Mouse (Mus musculus) frontal cortex, adult 2 months (tissue): ENCODE measurements at regions not wholly inside any gene's neighbourhood (a gene's known extent, or its start where the extent isn't known, plus 50 kb on each side); places are given as distances from the start of the nearest gene placed in this dataset.
A peak's percentile ranks its signal among the peaks of the same experiment; 100 is the strongest.

ENCODE experiments used
- DNase-seq, 2 experiments: peaks; one replicate each; pipeline ENCODE4 v3.0.0; 2022; ENCODE audit warnings: low spot score in 1 of 2; ENCODE audit errors: extremely low spot score in 1 of 2

DNA sequence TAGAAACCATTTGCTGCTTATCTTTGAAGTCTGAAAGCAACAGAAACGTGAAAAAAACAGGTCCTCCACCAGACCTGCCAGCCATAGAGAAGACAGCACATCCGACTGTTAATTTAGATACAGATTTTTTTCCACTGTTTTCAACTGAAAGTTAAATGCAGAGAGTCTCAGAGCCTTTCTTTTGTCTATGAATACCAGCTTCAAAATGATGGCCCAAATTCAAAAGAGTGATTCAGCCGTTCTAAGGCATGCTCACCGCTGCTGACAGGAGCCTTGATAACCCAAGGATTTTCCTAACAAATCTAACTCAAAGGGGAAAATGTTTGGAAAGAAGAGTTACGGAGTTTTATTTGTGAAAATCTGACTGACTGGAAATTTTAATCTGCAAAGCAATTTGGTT, 207.1 kb upstream of the Gcfc2 start:
- DNase-seq: peak in 1 of 2 experiments; percentile 11

DNA sequence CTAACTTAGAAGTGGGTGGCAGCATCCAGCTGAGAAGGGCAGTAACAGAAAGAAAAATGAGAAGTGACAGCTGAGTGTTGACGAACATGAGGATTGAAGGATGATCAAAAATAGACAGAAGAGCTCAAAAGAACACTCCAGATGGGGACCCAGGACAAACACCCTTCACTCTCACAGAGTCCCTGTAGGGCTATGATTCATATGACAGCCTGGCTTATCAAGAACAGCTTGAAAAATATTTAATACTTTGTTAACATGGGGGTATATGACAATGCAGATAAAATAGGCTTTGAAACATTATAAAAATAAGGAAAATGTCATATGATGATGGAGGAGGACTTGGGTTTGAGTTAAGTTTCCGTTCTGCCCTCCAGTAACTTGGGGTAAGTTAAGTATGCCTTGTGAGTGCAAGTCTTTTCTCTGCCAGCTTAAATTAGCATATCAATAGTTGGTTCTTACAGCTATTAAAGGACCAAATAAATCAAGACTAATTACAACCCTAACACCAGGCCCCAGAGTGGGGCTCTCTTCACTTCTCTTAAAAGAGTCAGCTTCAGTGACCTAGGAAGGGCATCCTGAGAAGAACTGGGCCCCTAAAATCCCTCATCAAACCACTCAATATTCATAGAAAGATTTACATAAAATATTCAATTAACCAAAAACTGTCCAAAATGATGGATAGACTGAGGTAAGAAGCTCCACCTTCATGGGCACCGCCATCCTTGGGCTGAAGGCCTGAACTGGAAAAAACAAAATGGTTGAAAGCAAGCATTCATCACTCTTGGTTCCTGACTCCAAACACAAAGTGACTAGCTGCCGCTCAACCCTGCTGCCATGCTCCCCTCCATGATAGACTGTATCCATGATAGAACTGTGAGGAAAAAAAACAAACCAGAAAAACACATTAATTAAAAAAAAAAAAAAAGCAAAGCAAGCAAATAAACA, 198.6 kb upstream of the Gcfc2 start:
- DNase-seq: no peak

DNA sequence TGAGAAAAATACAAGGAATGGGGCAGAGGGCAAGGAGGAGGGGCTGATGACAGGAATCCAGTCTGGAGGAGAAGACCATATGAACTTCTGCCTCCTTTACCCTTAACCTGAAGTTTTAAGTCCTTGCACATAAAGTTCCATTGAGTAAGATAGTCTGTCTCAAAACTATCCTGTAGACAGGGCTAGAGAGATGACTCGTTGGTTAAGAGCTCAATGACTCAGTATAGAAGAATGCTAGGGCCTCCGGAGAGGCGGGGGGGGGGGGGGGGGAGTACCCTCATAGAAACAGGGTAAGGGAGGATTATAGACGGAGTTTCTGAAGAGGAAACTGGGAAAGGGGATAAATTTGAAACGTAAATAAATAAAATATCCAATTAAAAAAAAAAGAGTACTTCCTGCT, 191.8 kb upstream of the Gcfc2 start:
- no peak for DNase-seq

DNA sequence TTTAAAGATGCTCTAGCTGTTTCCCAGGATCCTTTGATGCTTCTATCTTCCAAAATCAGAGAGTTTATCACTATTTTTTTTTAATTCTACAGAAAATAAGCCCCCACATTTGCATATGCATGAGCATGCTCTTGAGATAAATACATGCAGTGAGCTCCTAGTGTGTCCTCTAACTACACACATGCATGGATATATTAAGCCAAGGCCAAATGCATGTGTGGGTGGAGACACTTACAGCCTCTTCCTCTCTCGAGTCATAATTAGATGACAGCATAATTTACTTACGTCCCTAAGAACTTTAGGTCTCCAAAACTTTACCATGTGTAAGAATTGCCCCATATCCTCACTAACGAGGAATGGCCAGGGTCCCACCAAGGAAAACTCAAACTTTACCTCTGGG, 189.9 kb upstream of the Gcfc2 start:
- no peak for DNase-seq

DNA sequence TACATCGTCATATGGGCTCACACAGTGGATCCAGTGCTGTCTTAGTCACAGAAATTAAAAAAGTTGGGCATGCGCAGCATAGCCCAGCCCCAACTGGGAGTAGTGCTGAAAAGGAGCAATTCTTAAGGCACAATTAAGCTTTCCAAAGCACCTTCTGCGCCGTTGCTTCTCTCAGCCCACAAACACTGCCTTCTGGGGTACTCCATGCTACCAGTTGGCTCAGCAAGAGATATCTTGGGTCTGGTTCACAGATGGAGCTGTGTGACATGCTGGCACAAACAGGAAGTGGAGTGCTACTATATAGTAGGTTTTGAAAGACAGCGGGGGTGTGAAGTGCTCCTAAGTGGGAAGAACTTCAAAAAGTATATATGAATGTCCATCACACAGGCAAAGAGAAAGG, 185.0 kb upstream of the Gcfc2 start:
- DNase-seq: peak; percentile 53 to 55

DNA sequence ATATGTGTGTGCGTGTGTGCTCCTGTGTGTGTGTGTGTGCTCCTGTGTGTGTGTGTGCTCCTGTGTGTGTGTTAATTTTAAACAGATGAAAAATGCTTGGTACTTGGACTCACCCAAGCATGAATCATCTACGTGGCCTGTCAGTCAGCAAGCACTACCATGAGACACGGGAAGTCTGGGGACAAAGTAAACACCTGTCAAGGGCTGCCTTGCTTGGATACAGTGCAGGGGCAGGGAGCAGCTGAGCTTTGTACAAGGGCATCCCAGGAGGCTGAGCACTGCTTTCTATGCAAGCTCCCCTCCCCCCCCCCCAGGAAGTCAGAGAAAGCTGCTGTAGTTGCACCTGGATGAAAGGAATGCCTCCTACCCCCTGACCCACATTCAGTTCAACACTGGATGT, 173.8 kb upstream of the Gcfc2 start:
- no peak for DNase-seq

DNA sequence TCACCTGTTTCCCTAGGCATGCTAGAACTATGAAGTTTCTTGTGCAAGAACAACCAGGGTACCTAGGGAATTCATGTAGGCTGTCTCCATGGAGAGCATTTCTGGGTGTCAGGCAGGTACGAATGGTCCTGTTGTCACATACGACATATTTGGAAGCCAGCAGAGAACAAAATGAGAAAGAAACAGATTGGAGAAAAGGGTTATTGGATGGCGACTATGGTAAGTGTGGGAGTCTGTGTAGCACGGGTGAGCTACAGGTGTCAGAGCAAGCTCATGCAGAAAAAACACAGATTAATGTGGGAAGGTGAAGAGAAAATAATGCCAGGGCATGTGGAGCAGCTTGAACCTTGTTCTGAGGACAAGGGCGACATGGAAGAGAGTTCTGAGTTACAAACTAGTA, 171.8 kb upstream of the Gcfc2 start:
- DNase-seq: no peak

DNA sequence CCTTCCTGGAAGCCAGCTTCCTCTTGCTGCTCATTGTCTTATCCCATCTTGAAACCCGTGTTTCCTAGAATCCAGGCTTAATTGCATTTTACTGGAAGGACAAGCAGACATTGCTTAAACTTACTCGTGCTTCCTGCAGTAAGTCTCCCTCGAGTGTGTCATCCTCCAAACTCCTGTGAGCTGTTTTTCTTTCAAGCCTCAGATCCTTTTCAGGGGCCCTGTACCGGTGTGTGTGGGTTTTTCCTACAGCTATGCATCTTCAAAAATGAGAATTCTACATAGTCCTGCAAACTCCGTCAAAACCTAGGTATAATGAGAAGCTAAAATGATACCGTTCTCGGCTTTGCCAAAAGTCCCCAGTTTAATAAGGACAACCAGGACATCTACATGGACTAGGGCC, 167.2 kb upstream of the Gcfc2 start:
- peak in 1 of 2 experiments; percentile 15 for DNase-seq

DNA sequence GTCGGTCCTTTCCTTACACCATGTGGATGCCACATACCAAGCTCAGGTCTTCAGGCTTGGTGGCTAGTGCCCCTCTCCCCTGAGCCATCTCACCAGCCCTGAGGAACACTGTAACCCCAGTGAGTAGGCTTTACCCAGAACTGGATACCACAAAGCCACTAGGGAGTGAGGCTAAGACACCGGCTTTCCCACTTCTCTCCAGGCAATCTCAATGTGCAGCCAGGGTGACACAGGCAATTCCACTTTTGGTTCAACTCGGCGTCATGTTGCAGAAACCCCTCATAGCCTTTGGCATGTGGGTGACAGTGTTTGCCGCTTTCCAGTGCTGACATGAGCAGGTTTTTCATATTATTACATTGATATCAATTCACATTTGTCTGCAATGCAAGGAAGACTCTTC, 164.6 kb upstream of the Gcfc2 start:
- DNase-seq: no peak

DNA sequence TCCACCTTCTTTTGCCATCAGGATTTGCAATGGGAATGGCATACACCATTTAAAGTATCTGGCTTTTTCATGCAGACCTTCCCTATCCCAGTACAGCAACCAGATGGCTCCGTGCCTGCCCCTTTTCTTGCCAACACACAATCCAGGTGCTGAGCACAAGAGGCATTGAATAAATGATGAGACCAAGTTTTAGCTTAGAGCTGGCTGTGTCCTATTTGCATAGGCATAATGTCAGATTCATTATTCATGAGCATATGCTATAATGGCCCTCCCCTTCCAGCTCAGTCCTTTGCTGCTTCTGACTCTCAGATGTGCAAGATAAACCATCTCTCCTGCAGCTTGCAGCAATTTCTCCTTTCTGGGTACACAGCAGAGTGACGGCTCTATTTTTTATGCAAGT, 163.3 kb upstream of the Gcfc2 start:
- peak in 1 of 2 experiments; percentile 18 for DNase-seq

DNA sequence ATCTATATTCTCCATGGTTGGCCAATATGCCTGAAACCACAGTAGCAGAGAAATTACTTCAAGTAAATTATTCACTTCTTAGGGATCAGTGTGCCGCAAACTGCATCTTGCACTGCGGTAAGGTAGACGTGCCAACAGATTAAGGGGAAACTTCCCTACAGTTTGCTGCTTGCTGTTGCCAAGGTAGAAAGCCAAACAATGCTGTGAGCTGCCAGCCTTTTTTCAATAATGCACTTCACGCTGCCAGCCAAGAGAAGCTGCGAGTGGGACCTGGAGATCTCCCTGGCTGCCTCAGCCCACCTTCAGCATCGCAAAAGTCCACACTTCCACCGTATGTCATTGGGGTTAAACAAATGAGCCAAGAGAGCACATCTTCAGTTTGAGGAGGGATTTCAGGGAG, 157.6 kb upstream of the Gcfc2 start:
- peak in 1 of 2 experiments; percentile 12 for DNase-seq

DNA sequence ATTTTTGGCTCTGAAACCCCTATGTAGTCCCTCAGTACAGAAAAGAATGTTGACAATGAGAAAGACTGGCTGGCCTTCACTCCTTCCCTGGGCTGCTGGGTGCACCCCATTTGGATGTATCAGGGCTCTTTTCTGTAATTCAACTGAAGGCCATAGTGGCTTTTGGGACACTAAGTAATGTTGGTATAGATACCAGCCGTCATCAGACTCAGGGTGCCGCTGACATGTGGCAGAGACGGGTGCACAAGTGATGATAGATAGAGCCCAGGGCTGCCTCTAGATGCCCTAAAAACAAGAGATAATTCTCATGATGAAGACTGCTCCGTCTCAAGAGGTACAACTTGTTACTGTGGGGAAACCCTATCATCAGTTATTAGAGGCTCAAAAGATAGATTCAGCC, 156.7 kb upstream of the Gcfc2 start:
- DNase-seq: no peak

DNA sequence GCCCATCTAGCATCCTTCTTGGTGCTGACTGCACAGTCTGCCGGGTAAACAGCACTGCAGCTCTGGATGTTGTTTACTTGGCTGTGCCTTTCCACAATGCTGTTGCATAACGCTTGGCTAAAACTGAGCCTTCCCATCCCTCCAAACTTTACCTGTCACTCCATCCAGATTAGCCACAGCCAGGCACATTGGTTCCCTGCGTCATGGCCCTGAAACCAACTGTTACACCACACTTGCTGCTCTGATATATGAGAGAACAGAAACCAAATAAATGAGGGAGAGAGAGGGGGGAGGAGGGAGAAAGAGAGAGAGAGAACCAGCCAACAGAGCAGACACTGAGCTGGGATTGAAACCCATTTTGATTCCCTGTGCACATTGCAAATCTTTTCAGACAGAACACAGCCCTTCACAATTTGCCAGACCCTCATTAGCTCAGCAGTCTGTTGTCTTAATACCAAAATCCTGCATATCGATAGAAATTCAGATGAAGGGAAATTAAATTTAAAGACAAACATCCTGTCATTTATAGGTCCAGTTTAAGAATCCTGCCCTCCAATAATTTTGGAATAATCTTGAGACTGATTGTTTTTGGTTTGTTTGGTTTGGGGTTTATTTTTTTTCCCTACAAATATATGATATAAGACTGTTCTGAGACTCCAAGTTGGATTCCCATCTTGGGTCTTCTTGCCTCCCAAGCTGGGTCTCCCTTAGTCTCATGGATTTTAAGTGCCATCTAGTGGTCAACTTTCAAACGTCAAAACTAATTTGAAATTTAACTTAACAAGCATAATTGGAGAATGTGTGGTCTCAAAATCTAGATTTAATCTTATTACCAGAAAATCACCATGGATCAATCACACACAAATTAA, 154.6 kb upstream of the Gcfc2 start:
- DNase-seq: peak in 1 of 2 experiments; percentile 82

DNA sequence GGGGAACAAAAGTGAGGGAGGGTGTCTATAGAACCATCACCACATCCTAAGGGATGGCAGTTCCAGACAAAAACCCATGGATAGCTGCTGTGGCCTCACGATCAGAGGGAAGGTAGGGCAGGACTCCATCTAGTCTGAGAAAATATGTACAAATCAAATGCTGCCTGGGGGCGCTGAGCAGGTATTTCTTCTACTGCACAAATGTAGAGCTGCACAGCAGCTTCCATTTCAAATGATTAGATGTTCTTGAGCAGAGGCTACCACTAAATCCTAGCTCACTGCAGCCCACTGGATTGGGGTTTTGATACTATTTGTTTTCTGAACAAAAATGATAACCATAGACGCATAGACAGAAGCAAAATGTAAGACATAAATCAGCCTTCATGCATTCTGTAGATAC, 153.2 kb upstream of the Gcfc2 start:
- DNase-seq: no peak

DNA sequence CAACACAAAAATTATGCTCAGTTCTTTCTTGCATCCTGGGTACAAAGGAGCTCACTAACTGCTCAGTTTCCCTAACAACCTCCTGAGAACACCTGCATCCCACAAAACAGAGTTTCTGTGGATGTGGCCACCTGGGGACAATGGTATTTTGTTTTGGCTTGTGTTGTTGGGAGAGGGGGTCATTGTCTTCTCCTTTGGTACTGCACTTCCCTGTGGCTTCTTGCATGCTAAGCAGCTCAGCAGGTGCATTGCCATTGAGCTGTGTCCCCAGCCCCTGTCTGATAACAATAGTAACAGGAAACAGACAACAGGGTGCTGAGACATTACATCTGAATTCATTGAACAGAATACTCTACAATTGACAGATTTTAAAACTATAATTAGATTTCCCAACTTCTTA, 151.6 kb upstream of the Gcfc2 start:
- DNase-seq: no peak

DNA sequence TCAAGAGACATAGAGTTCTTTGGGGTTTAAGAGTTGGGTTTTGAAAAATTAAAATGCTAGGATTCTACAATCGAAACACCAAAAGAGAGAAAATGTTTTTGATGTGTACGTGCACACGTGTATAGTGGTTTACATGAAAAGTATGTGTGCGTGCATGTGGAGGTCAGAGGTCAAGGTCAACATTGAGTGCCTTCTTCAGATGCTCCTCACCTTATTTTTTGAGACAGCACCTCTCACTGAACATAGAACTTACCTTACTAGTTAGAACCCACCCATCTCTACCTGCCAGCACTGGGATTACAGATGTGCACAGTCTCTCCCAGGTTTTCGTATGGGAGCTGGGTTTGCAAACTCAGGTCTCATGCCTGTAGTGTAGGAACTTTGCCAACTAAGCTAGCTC, 141.3 kb upstream of the Gcfc2 start:
- no peak for DNase-seq

DNA sequence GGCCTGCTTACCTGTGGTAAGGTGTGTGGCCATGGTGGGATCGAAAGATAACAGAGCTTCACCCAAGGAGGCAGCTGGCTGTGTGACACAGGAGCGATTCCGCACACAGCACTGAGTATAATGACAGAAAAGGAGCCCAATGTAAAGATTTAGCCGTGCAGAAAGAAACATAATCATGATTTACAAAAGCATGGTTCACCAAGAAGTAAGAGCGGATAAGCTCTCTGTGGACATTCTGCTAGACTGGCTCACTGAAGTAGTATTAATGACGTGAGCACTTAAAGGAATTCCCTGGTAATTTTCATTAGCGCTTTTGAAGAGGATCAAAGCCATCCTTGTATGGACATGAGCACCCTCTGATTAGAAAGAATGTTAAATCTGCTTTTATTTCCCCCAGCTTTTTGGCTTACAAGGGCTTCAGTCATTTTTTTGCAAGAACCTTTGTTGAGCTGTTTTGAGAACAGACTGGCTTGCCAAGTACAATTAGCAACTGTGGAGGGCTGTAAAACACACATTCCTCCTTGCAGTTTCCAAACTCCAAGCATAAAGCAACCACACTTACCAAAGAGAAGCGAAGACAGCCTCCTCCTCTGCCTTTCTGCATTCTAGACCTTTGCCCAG, 140.5 kb upstream of the Gcfc2 start:
- DNase-seq: peak in 1 of 2 experiments; percentile 49

DNA sequence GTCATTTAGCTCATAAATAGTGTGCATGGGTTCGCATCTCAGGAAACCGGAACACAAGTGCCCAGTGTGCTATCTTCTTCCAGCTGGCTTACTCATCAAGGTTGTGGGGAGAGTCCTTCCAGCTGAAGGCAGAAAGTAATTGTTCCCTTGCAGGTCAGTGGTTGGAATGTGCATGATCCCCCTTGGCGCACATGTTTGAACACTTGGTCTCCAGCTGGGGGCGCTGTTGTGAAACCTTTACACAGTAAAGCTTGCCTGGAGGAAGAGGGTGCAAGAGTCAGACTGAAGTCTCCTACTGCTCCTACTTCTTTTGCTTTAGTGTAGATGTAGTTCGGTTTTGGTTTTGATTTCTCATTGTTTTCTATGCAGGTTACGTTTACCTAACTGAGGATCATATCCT, 128.2 kb upstream of the Gcfc2 start:
- DNase-seq: no peak

DNA sequence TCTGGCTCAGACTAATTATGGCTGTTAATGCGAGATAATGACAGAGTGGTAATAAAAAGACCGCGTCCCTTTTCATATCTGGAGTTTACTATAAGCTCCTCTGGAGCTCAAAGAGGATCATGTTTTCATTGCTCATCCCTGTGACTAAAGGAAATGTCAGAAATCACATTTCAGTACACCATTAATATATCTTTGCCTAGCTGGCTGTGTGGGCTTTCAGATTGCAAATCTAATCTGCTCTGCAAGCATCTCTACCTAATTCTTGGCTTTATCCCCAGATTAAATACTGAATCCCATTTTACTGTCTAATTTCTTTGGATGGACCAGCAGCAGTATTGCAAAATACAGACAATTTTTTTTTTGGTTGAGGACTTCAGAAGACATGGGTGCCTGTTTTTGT, 122.6 kb upstream of the Gcfc2 start:
- no peak for DNase-seq

DNA sequence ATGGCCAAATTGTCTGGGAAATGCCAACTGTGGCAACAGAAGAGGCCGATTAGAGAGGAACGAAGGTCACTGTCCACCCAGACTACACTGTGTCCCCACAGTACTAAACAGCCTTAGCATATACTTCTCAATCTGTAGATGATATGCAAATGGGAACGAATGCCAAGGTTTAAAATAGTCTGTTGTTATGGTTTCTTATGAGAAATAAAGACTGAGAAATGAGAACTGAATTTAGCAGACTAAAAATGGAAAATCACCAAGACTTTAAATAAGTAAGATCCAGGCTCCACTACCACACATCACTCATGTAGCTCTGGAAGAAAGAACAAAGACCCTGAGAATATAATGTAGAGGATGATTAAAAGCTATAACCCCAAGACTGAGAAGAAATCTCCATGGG, 121.7 kb upstream of the Gcfc2 start:
- DNase-seq: no peak

DNA sequence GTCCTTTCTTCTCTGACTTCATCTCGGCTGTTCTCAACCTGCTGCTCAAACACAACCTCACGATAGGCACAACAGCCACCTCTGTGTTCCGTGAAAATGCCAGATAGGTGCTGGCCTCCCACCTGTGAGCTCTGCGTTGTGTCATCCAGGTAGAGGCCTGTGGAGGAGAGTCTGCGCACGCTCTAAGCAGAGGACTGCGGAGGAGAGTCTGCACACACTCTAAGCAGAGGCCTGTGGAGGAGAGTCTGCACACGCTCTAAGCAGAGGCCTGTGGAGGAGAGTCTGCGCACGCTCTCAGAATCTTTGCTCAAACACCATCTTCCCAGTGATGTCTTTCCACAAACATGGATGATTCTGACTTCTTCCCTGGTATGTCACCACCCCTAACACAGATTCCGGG, 117.5 kb upstream of the Gcfc2 start:
- no peak for DNase-seq
